Mouse (Mus musculus): ENCODE measurements at regions not wholly inside any gene's neighbourhood (a gene's known extent, or its start where the extent isn't known, plus 50 kb on each side); places are given as distances from the start of the nearest gene placed in this dataset.
A peak's percentile ranks its signal among the peaks of the same experiment; 100 is the strongest.

DNA sequence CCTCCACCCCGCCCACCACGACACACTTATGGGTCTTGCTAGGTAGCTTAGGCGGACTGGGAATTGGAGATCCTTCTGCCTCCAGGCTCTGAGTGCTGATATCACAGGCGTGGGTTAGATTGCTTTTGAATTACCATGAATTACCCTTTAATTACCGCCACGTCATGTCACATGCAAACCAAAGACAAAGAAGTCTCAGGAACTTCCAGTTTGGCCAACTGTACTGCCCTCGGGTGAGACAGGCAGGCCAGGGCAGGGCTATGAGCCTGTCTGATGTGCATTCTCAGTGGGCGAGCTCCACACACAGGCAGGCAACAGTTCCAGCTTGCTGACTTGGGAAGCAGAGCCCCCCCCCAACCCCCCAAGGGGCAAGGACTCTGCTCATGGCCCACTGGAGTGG, 101.3 kb upstream of the Slc22a23 start:
- no peak for ATAC-seq (ENCODE audit: low read depth)
- H3K4me1 ChIP-seq (ENCODE audit: control insufficient read depth, low read depth, low read length) = no peaks in the 10 kb centered on the region
- no peak overlapping the region for H3K4me3 ChIP-seq (ENCODE audit: low read depth, low read length)
- H3K27ac ChIP-seq (ENCODE audit: low read length) = no peak overlapping the region
- H3K4me2 ChIP-seq (ENCODE audit: low read depth, low read length) = no peak overlapping the region
- H3K9me3 ChIP-seq (replicated peaks; ENCODE audit: control insufficient read depth, low read length) = no peaks in the 10 kb centered on the region
- H3K9ac ChIP-seq (ENCODE audit: low read depth, low read length) = no peak overlapping the region
- 59% methylated on average over 8 of the region's 8 CpGs for WGBS (ENCODE audit: insufficient replicate concordance)
- no peaks in the 10 kb centered on the region for H3K27me3 ChIP-seq (ENCODE audit: control insufficient read depth, insufficient read depth, low read depth, low read length)
- H3K36me3 ChIP-seq (ENCODE audit: control insufficient read depth, insufficient read depth) = no peaks in the 10 kb centered on the region

DNA sequence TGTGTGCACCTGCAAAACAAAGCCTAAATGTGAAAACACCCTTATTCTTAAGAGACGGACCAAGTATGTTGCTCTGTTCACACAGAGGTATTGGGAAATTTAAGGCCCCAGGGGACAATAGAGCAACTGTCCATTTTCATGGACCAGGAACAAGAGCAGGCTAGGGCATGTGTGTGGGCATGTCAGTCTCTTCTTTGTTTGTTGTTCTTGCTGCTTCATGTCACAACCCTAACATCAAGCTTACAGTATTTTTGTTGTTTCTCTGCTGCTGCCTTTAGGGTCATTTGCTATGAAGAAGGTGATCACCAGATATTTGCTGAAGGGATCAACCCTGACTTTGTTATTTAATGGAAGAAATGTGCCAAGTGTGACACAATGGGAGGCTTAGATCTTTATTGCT, 96.4 kb upstream of the Slc22a23 start:
- Histone ChIP-seq H3K4me3 (ENCODE audit: low read depth, low read length) (no peak overlapping the region), H3K9me3 (replicated peaks; ENCODE audit: control insufficient read depth, low read length) (no peaks in the 10 kb centered on the region), H3K36me3 (ENCODE audit: control insufficient read depth, insufficient read depth) (no peaks in the 10 kb centered on the region), H3K4me1 (ENCODE audit: control insufficient read depth, low read depth, low read length) (no peaks in the 10 kb centered on the region), H3K9ac (ENCODE audit: low read depth, low read length) (no peak overlapping the region), H3K27me3 (ENCODE audit: control insufficient read depth, insufficient read depth, low read depth, low read length) (no peaks in the 10 kb centered on the region), H3K27ac (ENCODE audit: low read length) (no peak overlapping the region), H3K4me2 (ENCODE audit: low read depth, low read length) (no peak overlapping the region)
- 43% methylated on average over 1 of the region's 1 CpGs for WGBS (ENCODE audit: insufficient replicate concordance)
- ATAC-seq (ENCODE audit: low read depth) = no peak

DNA sequence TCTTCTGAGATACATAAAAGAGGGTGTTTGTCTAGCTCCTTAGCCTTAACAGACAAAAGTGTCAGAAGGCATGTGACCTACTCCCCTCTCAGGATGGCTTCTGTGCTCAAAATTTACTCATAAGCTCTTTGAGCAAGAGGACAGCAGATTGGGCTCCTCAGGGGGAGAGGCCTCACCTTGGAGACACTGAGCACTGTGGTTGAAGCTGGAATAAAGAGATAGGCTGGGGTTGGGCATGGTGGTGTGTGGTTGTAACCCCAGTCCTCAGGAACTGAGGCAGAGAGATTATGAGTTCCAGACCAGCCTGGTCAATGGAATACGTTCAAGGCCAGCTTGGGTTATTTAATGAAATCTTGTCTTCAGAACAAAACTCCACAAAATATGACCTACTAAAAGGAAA, 82.5 kb upstream of the Slc22a23 start:
- Histone ChIP-seq H3K4me3 (ENCODE audit: low read depth, low read length) (no peak overlapping the region), H3K4me2 (ENCODE audit: low read depth, low read length) (no peak overlapping the region), H3K9ac (ENCODE audit: low read depth, low read length) (no peak overlapping the region), H3K4me1 (ENCODE audit: control insufficient read depth, low read depth, low read length) (no peaks in the 10 kb centered on the region), H3K9me3 (replicated peaks; ENCODE audit: control insufficient read depth, low read length) (no peaks in the 10 kb centered on the region), H3K27me3 (ENCODE audit: control insufficient read depth, insufficient read depth, low read depth, low read length) (no peaks in the 10 kb centered on the region), H3K36me3 (ENCODE audit: control insufficient read depth, insufficient read depth) (no peaks in the 10 kb centered on the region), H3K27ac (ENCODE audit: low read length) (no peak overlapping the region)
- ATAC-seq (ENCODE audit: low read depth) = no peak
- WGBS (ENCODE audit: insufficient replicate concordance) = 18% methylated on average over 1 of the region's 1 CpGs

DNA sequence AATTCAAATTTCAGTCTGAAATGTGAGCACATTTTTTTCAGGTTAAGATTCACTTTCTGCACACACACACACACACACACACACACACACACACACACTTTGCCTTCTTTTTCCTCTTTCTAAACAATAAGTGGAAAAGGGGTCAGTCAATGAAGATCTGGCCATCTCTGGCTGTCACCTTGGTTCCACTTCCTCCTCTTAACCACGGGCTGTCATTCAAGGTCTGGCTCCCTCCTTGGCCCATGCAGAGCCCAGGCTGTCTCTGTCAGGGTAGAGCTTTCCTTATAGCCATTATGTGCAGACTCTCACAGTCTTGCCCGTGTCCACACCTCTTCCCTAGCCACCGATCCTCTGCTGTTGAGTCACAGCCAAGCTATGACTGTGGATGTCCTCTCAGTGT, 79.9 kb upstream of the Slc22a23 start:
- H3K4me1 ChIP-seq (ENCODE audit: control insufficient read depth, low read depth, low read length) = no peaks in the 10 kb centered on the region
- no peaks in the 10 kb centered on the region for H3K27me3 ChIP-seq (ENCODE audit: control insufficient read depth, insufficient read depth, low read depth, low read length)
- 14% methylated on average over 3 of the region's 3 CpGs for WGBS (ENCODE audit: insufficient replicate concordance)
- H3K4me3 ChIP-seq (ENCODE audit: low read depth, low read length) = no peak overlapping the region
- no peak overlapping the region for H3K27ac ChIP-seq (ENCODE audit: low read length)
- H3K9ac ChIP-seq (ENCODE audit: low read depth, low read length) = no peak overlapping the region
- no peaks in the 10 kb centered on the region for H3K9me3 ChIP-seq (replicated peaks; ENCODE audit: control insufficient read depth, low read length)
- H3K4me2 ChIP-seq (ENCODE audit: low read depth, low read length) = no peak overlapping the region
- H3K36me3 ChIP-seq (ENCODE audit: control insufficient read depth, insufficient read depth) = no peaks in the 10 kb centered on the region
- no peak for ATAC-seq (ENCODE audit: low read depth)

DNA sequence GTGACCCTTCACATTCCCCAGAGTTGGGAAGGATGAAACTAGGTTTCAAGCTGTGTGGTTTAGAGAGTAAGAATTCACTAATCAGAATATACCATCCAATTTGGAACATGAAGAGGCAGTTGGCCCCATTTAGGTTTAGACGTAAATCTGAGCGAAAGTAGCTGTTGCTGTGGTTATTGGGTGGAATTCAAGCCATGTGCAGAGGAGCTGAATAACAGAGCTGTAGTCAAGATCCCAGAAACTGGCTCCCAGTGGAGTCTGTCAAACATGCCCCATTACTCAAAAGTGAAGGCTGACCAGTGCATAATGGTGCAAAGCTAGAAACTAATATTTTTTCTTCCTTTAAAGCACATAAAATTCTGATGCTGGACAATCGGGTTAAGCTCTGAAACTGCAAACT, 76.7 kb upstream of the Slc22a23 start:
- no peaks in the 10 kb centered on the region for H3K27me3 ChIP-seq (ENCODE audit: control insufficient read depth, insufficient read depth, low read depth, low read length)
- ATAC-seq (ENCODE audit: low read depth) = no peak
- H3K27ac ChIP-seq (ENCODE audit: low read length) = no peak overlapping the region
- no peak overlapping the region for H3K4me2 ChIP-seq (ENCODE audit: low read depth, low read length)
- H3K9ac ChIP-seq (ENCODE audit: low read depth, low read length) = no peak overlapping the region
- no peak overlapping the region for H3K4me3 ChIP-seq (ENCODE audit: low read depth, low read length)
- WGBS (ENCODE audit: insufficient replicate concordance) = 54% methylated on average over 3 of the region's 3 CpGs
- no peaks in the 10 kb centered on the region for H3K36me3 ChIP-seq (ENCODE audit: control insufficient read depth, insufficient read depth)
- no peaks in the 10 kb centered on the region for H3K9me3 ChIP-seq (replicated peaks; ENCODE audit: control insufficient read depth, low read length)
- H3K4me1 ChIP-seq (ENCODE audit: control insufficient read depth, low read depth, low read length) = no peaks in the 10 kb centered on the region

GRCm38 (mm10) chr13:34420341-34421156, 75.6 kb upstream of the Slc22a23 start:
- H3K4me3 ChIP-seq (ENCODE audit: low read depth, low read length) = no peak overlapping the region
- H3K27ac ChIP-seq (ENCODE audit: low read length) = no peak overlapping the region
- no peaks in the 10 kb centered on the region for H3K9me3 ChIP-seq (replicated peaks; ENCODE audit: control insufficient read depth, low read length)
- H3K9ac ChIP-seq (ENCODE audit: low read depth, low read length) = no peak overlapping the region
- ATAC-seq (ENCODE audit: low read depth) = no peak
- no peaks in the 10 kb centered on the region for H3K36me3 ChIP-seq (ENCODE audit: control insufficient read depth, insufficient read depth)
- 50% methylated on average over 8 of the region's 8 CpGs for WGBS (ENCODE audit: insufficient replicate concordance)
- H3K27me3 ChIP-seq (ENCODE audit: control insufficient read depth, insufficient read depth, low read depth, low read length) = no peaks in the 10 kb centered on the region
- H3K4me1 ChIP-seq (ENCODE audit: control insufficient read depth, low read depth, low read length) = no peaks in the 10 kb centered on the region
- no peak overlapping the region for H3K4me2 ChIP-seq (ENCODE audit: low read depth, low read length)

GRCm38 (mm10) chr13:34419061-34419460, 74.1 kb upstream of the Slc22a23 start:
- H3K9me3 ChIP-seq (replicated peaks; ENCODE audit: control insufficient read depth, low read length) = no peaks in the 10 kb centered on the region
- no peak overlapping the region for H3K9ac ChIP-seq (ENCODE audit: low read depth, low read length)
- no peak overlapping the region for H3K4me3 ChIP-seq (ENCODE audit: low read depth, low read length)
- H3K27ac ChIP-seq (ENCODE audit: low read length) = no peak overlapping the region
- no peaks in the 10 kb centered on the region for H3K27me3 ChIP-seq (ENCODE audit: control insufficient read depth, insufficient read depth, low read depth, low read length)
- H3K36me3 ChIP-seq (ENCODE audit: control insufficient read depth, insufficient read depth) = no peaks in the 10 kb centered on the region
- H3K4me2 ChIP-seq (ENCODE audit: low read depth, low read length) = no peak overlapping the region
- ATAC-seq (ENCODE audit: low read depth) = no peak
- WGBS (ENCODE audit: insufficient replicate concordance) = 49% methylated on average over 3 of the region's 3 CpGs
- peaks cover 5% of the 10 kb centered on the region for H3K4me1 ChIP-seq (ENCODE audit: control insufficient read depth, low read depth, low read length)

DNA sequence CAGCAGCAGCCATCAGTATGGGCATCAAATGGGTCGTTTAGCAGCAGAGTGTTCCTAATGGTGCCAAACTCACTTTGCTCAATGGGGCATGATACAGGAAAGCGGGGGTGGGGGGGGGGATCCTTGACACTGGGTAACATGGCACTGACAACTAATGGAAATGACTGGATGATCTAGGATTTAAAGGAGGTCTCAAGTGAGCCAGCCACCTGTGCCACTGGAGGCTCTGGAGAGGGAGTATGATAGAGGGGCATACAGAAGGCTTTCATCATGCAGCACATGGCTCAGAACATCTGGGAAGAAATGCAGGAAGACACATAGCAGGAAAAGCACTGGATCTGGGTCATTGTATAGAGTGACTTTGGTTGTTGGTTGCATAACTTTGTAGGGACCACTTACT, 71.6 kb upstream of the Slc22a23 start:
- peaks cover 5% of the 10 kb centered on the region for H3K4me1 ChIP-seq (ENCODE audit: control insufficient read depth, low read depth, low read length)
- no peak for ATAC-seq (ENCODE audit: low read depth)

DNA sequence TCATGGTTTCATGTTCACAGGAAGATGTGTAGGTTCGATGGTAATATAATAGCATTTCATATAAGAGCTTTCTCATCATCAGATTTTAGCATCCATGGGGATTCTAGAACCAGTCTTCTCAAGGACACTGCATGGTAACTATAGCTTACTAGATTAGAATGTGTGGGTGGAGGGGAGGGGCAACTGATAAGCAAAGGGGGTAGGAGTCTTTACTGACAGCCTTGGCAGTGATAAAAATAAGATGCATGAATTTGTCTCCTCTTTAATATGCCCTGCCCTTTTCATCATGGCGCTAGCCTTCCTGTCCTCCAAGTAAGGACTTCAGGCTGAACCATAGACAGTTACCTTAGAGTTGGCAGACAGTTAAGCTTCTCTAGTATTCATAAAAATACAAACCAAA, 69.6 kb upstream of the Slc22a23 start:
- H3K9ac ChIP-seq (ENCODE audit: low read depth, low read length) = no peak overlapping the region
- WGBS (ENCODE audit: insufficient replicate concordance) = 58% methylated on average over 2 of the region's 2 CpGs
- no peaks in the 10 kb centered on the region for H3K9me3 ChIP-seq (replicated peaks; ENCODE audit: control insufficient read depth, low read length)
- peaks cover 5% of the 10 kb centered on the region for H3K4me1 ChIP-seq (ENCODE audit: control insufficient read depth, low read depth, low read length)
- H3K27me3 ChIP-seq (ENCODE audit: control insufficient read depth, insufficient read depth, low read depth, low read length) = no peaks in the 10 kb centered on the region
- no peak overlapping the region for H3K4me3 ChIP-seq (ENCODE audit: low read depth, low read length)
- peak; percentile 51; the same call in 1 of the 2 replicates for ATAC-seq (ENCODE audit: low read depth)
- H3K27ac ChIP-seq (ENCODE audit: low read length) = no peak overlapping the region
- no peak overlapping the region for H3K4me2 ChIP-seq (ENCODE audit: low read depth, low read length)
- no peaks in the 10 kb centered on the region for H3K36me3 ChIP-seq (ENCODE audit: control insufficient read depth, insufficient read depth)

More for the DNA sequence above, 71.6 kb upstream of the Slc22a23 start:
- Histone ChIP-seq H3K9me3 (replicated peaks; ENCODE audit: control insufficient read depth, low read length) (no peaks in the 10 kb centered on the region), H3K27ac (ENCODE audit: low read length) (no peak overlapping the region), H3K9ac (ENCODE audit: low read depth, low read length) (no peak overlapping the region), H3K4me3 (ENCODE audit: low read depth, low read length) (no peak overlapping the region), H3K36me3 (ENCODE audit: control insufficient read depth, insufficient read depth) (no peaks in the 10 kb centered on the region), H3K4me2 (ENCODE audit: low read depth, low read length) (no peak overlapping the region), H3K27me3 (ENCODE audit: control insufficient read depth, insufficient read depth, low read depth, low read length) (no peaks in the 10 kb centered on the region)
- WGBS (ENCODE audit: insufficient replicate concordance) = 52% methylated on average over 2 of the region's 2 CpGs
